Mouse (Mus musculus) urinary bladder, postnatal 10 days (tissue): Measurements from ENCODE around the gene Slc12a5.
A peak's percentile ranks its signal among the peaks of the same experiment; 100 is the strongest.

Experiments used
- DNase-seq: peaks from one replicate; pipeline ENCODE4 v3.0.0; 2022; ENCODE audit warnings: low spot score

Slc12a5 gene

DNA sequence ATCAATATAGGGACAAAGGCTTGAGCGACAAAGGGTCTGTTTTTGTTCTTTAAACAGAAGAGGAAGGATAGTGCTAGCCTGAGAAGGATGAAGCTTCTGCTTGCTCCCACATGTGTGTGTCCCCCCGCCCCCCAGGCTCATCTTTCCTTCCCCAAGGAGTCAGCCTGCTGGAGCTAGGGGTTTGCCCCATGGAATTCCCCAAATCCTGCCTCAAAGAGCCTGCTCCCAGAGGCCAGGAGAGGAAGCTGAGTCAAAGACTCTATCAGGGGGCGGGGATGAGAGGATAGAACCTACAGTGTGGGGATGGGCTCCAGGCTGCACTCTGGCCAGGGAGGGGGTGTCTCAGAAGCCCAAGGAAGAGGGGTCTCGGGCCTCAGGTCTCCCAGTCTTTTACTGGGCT lies 13.1 kb upstream of the Slc12a5 start:
- no peak for DNase-seq

DNA sequence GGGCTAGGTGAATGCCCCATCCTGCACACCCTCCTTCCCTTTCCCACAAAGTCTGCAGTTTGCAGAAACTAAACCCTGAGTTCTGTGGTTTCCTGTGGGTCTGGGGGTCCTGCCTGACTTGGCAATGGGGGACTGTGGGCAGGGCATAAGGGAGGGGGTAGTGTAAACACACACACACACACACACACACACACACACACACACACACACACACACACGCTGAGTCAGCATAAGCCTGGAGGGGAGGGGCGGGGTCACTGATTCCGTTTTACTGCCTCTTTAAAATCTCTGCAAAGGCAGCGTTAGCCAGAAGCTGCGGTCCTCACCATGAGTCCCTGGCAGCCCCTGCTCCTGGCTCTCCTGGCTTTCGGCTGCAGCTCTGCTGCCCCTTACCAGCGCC lies 12.7 kb upstream of the Slc12a5 start:
- no peak for DNase-seq

DNA sequence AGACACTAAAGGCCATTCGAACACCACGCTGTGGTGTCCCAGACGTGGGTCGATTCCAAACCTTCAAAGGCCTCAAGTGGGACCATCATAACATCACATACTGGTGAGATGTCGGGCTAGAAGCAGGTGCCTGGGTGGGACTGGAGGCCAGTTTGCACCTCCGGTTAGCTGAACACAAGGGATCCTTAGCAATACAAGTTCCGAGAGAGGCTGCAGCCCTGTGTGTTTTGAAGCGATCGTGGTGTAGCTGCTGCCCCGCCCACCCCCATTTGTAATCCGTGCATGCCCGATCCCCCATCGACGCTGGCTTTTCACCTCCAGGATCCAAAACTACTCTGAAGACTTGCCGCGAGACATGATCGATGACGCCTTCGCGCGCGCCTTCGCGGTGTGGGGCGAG lies 11.6 kb upstream of the Slc12a5 start:
- DNase-seq = no peak

DNA sequence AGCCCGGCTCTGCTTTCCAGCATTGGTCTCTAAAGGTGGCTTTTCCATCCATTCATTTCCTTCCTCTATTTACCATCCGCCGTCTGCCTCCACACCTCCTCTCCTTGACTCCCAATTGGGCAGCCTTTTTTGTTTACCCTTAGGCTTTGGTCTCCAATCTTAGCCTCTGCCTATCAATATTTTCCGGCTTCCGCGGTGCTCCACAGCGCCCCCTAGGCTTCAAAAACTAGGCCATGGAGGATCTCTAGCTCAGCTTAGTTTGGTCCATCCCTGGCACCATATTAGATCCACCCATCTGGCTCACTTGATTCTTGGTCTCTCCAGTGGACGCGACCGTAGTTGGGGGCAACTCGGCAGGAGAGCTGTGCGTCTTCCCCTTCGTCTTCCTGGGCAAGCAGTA lies 10.1 kb upstream of the Slc12a5 start:
- DNase-seq = no peak

DNA sequence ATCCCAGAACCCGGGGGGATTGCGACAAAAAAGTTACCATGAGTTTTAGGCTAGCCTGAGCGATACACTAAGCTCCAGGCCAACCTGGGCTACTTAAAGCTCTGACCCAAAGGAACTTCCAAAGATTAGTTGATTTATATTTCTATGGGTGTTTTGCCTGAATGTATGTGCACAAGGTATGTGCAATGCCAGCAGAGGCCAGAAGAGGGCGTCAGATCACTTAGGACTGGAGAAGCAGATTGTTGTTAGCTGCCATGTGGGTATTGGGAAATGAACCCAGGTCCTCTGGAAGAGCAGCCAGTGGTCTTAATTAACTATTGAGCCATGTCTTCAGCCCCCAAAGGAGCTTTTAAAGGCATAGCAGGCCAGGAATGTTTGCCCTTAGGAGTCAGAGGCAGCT lies 8.9 kb upstream of the Slc12a5 start:
- DNase-seq = no peak

DNA sequence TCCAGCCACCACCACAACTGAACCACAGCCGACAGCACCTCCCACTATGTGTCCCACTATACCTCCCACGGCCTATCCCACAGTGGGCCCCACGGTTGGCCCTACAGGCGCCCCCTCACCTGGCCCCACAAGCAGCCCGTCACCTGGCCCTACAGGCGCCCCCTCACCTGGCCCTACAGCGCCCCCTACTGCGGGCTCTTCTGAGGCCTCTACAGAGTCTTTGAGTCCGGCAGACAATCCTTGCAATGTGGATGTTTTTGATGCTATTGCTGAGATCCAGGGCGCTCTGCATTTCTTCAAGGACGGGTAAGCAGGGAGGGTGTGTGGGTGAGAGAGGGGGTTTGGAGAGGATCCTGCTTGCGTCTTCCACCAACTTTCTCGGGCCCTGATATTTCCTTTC lies 8.2 kb upstream of the Slc12a5 start:
- no peak for DNase-seq

DNA sequence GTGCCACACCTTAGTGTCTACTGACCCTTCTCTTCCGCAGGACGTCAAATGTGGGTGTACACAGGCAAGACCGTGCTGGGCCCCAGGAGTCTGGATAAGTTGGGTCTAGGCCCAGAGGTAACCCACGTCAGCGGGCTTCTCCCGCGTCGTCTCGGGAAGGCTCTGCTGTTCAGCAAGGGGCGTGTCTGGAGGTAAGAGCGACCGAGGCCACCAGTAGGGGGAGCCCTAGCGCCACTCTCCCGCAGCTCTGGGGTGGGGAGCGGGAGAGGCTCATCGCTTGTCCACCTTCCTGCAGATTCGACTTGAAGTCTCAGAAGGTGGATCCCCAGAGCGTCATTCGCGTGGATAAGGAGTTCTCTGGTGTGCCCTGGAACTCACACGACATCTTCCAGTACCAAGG lies 7.4 kb upstream of the Slc12a5 start:
- DNase-seq = peak; percentile 41

DNA sequence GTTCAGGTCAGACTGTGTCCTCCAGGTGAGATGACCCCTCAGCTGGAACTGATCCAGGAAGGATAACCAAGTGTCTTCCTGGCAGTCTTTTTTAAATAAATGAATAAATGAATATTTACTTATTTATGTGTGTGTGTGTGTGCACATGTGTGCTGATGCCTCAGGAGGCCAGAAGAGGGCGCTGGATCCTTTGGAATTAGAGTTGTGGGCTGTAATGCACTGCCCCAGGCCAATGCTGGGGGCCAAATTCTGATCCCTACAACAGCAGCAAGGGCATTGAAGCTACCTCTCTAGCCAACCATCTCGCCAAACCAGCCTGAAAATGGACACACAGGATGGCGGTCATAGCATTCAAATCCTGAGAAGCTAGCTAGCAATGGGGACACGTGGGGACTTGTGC lies 4.9 kb upstream of the Slc12a5 start:
- no peak for DNase-seq

DNA sequence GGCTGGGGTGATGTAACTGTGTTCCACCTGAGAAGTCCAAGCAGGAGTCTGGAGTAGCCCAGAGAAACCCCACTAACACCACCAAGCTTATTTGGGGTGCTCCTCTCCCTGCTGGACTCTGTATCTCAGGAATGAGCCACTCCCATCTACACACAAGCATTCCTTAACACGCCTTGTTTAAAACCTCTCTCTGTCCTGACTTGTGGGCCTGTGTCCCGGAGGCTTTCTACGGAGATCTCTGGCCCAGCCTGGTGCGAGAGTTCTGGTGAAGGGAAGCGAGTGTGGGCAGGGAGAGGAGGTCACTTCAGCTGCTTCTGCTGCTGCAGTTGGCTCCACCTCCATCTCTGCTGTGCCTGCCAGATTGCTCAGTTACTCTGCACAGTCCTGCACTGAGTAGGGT lies 4.4 kb upstream of the Slc12a5 start:
- DNase-seq = no peak

DNA sequence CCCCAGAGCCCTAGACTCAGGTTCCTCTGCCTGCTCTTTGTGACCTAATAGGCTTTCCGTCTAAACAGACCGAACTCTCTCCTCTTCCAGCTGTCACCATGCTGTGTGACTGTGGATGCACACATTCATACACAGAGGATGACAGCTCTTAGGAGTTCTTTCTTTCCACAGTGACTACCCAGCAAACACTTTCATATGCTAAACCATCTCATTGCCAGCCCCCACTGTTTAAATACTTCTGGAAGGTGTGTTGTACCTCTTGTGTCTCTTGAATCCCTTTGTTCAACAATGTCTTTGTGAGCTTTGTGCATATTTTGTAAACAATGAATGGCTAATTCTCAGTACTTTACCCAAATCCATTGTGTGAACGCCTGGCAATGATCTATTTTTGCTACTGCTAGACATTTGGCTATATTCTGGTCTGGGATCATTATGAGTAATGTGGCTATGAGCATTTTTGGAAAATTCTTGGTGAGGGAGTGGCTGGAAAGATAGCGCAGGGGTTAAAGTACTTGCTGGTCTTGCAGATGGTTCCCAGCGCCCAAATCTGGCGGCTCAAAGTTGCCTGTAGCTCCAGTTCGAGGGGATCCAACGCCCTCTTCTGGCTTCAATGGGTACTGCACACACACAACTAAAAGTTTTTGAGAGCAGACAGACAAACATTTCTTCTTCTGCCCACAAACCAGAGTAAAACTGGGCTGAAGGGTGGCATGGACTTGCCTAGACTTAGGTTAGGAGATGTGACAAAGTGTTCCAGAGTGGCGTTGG lies 2.9 kb upstream of the Slc12a5 start:
- no peak for DNase-seq

DNA sequence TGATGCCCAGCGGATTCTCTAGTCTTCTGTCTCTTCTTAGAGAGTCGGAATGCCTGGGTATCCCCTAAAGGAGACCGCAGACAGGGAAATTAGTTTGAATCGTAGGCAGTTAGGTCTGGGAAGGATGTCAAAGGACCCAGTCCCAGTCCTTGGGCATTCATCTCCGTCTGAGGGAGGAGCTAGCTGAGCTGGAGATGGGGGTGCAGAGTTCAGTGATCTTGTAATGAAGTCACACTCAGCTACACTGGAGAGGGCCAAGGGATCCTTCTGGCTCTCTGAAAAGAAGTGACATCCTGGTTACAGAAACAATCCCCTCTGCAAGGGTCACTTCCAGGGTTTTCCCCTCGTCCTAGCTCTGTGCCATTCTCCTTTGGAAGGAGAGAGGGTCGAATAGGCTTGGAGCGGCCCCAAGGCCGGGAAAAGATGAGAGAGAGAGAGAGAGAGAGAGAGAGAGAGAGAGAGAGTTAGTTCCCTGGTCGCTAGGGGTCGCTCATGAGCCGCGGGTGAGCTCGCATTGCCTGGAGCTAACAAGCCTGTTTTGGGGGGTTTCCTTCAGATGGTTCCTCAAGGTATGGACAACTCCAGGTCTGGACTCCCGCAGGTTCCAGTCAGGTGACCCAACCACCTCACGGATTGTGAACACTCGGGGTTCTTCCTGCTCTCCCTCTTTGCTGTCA lies 1.0 kb downstream of the Slc12a5 start:
- DNase-seq = no peak

DNA sequence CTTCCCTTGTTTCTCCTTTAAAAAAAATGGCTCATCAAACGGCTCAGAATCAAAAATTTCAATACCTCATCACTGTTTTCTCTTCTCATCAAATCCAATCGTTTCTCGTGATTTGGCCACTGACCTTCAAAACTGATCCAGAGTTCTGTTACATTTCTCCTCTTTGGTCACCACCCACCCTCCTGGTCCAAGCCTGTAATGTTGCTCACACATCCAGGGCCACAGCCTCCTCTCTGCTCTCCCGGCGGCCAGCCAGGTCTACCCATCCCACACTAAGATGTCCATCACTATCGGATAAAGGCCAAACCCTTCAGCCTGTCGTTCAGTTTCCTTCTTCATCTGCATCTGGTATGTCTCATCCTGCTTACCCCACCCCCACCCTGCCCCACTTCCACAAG lies 1.6 kb downstream of the Slc12a5 start:
- DNase-seq = no peak

DNA sequence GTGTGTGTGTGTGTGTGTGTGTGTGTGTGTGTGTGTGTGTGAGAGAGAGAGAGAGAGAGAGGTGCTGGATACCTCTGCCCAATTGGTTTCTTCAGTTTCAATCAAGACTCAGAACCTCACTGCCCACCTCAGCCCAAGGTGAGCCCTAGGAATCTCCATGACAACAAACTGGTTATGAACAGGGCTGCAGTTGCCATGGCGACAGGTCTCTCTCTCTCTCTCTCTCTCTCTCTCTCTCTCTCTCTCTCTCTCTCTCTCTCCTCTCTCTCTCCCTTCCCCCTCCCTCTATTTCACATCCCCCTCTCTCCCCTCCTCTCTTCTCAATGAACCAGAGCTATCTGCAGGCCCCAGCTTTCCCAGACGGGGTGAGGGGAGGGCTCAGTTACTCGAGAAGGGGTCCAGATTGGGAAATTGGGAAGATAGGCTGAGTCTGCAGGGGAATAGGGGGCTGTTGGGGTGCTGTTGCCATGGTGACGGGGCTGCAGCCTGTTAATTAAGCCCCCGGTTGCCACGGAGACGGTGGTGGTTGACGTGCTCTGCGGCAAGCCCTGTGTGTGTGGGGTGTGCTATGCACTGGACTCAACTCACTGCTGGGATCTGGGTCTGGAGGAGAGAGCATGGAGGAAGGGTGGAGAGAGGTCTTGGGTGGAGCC lies 3.8 kb downstream of the Slc12a5 start:
- DNase-seq = no peak

DNA sequence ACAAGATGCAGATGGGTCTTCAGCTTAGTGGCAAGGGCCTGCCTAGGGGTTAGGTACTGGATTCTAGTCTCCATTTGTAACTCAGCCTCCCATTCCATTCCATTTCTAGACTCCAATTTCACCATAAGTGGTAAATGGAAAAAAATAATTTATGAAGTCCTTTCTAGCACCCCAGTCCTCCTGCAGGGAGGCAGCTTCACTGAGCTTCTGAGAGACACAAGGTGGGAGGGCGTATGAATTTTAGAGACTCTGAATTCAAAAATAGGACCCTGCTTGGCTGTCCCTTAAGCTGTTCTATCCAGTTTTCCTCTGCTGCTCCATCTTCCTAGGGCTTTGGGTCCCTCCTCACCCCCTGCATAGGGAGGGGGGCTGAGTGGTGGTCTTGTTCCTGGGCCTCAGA lies 4.4 kb downstream of the Slc12a5 start:
- DNase-seq = no peak

DNA sequence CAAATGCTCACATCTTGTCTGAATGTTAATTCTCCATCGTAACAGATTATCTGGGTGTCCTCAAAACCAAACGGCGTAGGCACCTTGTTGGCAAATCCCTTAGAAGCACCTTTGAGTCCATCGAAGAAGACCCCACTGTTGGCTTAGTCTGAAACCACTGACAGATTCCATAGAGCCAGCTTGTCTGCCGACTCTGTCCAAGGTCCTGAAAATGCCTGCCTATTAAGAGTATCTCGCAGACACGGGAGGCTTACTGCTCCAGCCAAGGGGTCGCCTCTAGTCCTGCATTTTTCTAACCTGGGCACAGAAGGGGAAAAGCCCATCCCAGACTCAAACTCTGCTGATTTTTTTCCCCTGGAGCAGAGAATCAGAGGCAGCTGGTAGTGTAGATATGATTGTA lies 5.8 kb downstream of the Slc12a5 start:
- no peak for DNase-seq

DNA sequence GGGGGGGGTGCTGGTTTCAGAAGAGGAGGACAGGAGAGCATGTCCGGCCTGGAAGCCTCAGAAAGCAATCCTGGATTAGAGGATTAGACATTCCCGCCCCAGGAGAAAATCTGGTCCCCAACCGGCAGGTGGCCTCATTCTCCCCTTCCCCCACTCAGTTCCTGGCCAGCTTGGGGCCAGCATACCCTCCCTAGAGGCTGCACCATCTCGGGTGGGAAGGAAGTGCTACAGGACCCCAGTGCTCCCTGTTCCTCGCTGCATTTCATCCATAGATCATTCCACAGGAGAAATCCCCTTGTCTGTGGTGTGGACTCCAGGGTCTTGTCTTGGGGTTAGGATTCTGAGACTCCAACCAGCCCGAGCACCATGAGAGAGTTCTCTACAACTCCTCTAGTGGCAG lies 6.6 kb downstream of the Slc12a5 start:
- no peak for DNase-seq

DNA sequence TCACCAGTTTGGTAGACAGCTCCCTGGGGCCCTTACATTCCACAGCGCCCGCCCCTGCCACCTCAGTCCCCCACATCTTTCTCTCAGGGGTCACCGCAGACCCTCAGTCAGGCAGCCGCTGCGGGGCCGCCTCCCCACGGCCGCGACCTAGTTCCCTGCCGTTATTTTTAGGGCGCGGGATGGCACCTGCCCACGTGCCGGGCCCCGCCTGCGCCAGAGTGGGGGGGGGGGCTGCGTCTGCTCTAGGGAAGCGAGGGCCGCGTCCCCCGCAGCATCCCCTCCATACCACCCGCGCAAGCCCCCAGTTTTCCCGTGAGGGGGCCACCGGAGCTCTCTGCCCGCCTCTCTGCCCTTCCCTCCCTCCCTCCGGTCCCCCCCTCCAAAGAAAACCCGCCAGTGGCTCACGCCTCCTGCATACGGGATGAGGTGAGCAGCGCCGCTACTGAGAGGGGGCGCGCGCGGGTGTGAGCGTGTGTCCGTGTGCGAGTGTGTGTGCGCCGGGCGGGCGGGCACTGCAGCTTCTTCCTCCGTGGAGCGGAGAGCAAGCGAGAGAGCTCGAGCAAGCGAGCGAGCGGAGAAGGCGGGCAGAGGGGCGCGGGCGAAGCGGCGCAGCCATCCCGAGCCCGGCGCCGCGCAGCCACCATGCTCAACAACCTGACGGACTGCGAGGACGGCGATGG lies 7.3 kb downstream of the Slc12a5 start:
- no peak for DNase-seq

DNA sequence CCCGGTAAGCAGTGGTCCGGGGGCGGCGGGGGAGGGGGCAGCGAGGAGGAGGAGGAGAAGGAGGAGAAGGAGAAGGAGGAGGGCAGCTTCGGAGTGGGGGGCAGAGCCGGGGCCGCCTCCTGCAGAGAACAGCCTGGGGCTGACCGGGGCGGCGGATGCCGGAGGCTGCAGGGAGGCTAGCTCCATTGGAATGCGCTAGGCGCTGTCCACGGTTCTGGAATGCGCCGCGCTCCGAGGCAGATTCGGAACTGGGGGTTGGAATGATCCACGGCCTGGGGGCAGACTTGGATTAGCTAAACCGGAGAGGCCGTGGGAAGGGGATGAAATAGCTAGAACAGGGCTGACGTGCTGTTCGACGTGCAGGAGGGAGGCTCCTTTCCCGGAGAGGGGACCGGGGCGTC lies 7.8 kb downstream of the Slc12a5 start:
- peak; percentile 44 for DNase-seq

DNA sequence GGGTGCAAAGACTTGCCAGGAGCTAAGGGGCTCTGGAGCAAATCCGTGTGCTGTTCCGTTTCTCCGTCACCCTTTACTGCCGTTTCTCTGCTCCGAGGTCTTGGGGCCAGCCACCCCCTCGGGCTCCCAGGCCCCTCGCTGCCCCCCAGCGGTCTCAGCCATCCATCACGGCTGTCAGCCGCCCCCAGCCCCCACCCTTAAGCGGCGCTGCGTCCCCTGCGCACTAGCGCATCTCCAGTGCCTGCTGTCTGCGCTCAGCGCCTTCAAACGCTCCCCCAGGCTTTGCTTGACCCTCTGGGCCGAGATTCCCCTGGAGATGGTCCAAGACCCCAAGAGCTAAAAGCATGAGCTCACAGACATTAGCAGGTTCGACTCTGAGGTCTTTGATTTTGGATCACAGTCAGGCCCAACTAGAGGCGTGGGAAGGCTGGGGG lies 8.8 kb downstream of the Slc12a5 start:
- no peak for DNase-seq

DNA sequence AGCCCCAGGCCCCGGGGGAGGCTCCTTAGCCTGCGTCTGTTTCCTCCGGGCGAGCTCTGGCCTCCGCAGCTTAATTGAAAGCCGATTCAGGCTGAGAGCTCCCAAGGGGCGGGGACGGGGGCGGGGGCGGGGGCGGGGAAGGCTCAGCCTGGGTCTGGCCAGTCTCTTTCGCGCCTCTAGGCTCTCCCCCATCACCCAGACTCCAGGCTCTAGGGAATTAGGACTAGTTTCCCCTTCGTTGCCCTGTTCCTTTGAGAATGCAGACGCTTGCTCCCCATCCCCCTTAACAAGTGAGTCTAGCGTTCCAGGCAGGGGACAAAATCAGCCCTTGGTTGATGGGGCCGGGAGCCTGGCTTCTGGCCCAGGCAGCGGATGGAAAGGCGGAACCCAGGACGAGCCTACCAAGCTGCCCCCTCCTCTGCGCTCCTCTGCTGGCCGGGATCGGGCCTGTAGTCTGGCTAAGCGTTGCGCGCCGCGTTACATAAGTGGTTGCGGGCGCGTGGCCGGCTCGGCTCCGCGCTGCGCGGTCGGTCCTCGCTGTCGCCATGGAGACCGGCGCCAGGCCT lies 10.1 kb downstream of the Slc12a5 start:
- no peak for DNase-seq

DNA sequence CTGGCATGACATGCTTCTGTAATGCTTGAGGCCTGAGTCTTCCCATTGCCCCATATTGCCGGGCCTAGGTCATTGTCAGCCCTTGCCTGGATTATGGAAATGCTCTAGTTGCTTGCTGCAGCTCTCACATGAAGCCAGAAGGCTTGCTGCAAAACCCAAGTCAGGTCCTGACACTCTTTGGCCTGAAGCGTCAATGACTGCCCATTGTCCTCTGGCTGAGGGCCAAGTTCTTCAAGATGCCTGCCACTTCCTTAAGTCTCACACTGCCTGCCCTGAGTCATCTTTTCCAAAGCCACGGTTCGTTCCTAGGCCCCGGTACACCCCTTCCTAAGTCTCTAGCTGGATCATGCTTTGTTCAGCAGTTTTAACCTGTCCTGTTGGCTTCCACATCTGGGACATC lies 12.0 kb downstream of the Slc12a5 start:
- DNase-seq = no peak

DNA sequence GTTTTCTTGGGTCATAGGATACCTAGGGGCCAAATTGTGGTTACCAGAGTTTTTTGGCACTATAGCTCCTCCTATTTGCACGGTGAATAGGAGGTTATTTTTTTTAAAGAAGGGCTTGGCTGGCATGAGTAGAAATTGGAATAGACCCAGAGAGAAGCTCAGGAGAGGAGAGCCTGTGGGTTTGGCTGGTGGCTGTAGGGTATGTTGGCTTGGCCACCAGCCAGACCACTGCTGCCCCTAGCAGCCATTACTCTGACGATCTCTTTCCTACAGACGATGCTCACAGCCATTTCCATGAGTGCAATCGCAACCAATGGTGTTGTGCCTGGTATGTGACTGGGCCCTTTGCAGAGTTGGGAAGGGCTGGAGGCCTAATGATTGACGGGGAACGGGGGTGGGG lies 15.0 kb downstream of the Slc12a5 start:
- no peak for DNase-seq

DNA sequence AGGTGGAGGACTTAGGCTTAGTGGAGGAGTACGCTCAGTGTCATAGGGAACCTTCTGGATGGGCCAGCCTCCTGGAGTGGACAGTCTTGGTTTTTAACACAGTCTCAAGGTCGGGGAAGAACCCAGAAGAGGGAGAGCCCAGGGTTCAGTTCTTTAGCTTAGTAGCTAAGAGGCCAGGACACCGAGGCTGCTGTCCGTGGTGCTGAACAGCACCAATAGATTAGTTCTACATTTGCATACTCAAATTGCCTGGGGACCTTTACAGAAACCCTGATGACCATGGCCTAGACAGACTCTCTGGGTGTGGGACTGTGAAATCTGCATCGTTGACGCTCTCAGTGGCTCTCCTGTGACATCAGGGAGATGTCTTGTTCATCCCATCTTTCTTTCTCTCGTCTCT lies 19.1 kb downstream of the Slc12a5 start:
- no peak for DNase-seq
